In the genomic region with DNA sequence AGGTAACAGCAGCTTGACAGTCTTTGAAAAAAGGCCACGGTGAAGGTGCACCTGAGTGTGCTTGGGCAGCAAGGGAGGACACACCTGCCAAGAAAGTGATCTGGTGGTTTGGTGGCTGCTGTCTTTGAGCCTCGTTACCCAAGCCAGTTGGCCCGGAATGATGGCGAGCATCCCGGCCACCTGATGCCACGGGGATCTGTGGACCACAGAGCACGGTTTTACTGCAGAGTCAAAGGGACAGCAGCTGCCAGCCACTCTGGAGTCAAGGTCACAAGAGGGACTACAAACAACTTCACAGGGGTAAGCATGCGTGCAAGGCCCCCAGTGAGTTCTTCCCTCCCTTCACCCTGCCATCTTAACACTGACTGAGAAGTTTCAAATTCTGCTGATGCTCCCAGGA, we compare ENCODE assay signal across 18 mouse cellular contexts. TPM values are rescaled to one million over a fixed set of nuclear protein-coding genes. Genes with fewer than 3 reads are reported as not detected.
DNase-seq lines count a peak whose midpoint lies in the region; ATAC-seq and TF ChIP-seq lines count a peak whose summit lies in the region.
"Had no signal": no experiment of that assay in that cellular context is flagged by ENCODE, and none has a peak within 500 bp of the region (broad histone marks: within the 10 kb centered on the region; RNA-seq: fewer than 3 reads in every experiment).

No protein-coding gene starts in this region.

- no peak overlapping the region for H3K4me2 ChIP-seq in heart, postnatal 0 days (ENCODE audit: low read depth, low read length)
- H3K4me2 ChIP-seq: embryonic facial prominence, embryonic 15.5 days; hindbrain, embryonic 12.5 days; limb, embryonic 15.5 days had no signal

- no peaks in the 10 kb centered on the region for H3K36me3 ChIP-seq in heart, postnatal 0 days (replicated peaks; ENCODE audit: control insufficient read depth, insufficient read depth, low read length)
- H3K36me3 ChIP-seq in heart, adult 2 months (ENCODE audit: control insufficient read depth, insufficient read depth, low read length) = no peaks in the 10 kb centered on the region
- H3K36me3 ChIP-seq: embryonic facial prominence, embryonic 15.5 days; forebrain, embryonic 10.5 days; hindbrain, embryonic 12.5 days; limb, embryonic 15.5 days; midbrain, embryonic 10.5 days had no signal

- no peak for ATAC-seq in heart, postnatal 0 days (ENCODE audit: insufficient read depth, low read depth)
- ATAC-seq: liver, postnatal 0 days had no signal

- no peak overlapping the region for H3K4me3 ChIP-seq in heart, postnatal 0 days (ENCODE audit: low read depth, low read length)
- no peak overlapping the region for H3K4me3 ChIP-seq in heart, adult 2 months
- no peak overlapping the region for H3K4me3 ChIP-seq in cerebellum, adult 2 months (replicated peaks; ENCODE audit: insufficient read depth, low read depth, low read length)
- H3K4me3 ChIP-seq: embryonic facial prominence, embryonic 15.5 days; forebrain, embryonic 10.5 days; hindbrain, embryonic 12.5 days; limb, embryonic 15.5 days; midbrain, embryonic 10.5 days had no signal

- no peak for DNase-seq in heart, postnatal 0 days (ENCODE audit: low spot score)
- no peak for DNase-seq in heart, adult 2 months
- peak; percentile 34 to 57 for DNase-seq in cerebellum, adult 2 months
- peak; percentile 33 to 42 for DNase-seq in cerebellum, postnatal 36 days
- peak; percentile 43 for DNase-seq in skeletal muscle tissue, adult 2 months (ENCODE audit: low read depth, low spot score)
- no peak for DNase-seq in lung, postnatal 25 days (ENCODE audit: low spot score)
- DNase-seq in urinary bladder, postnatal 36 days (ENCODE audit: low spot score in 2 of 2) = no peak
- DNase-seq in embryo, embryonic 9.5 days (ENCODE audit: extremely low spot score) = no peak
- DNase-seq: adrenal gland, postnatal 10 days; kidney, postnatal 14 days; liver, postnatal 0 days; lung, postnatal 36 days; right cerebral cortex, postnatal 4 days had no signal

- no peaks in the 10 kb centered on the region for H3K27me3 ChIP-seq in heart, postnatal 0 days (ENCODE audit: control insufficient read depth, insufficient read depth, low read length)
- no peaks in the 10 kb centered on the region for H3K27me3 ChIP-seq in heart, adult 2 months (ENCODE audit: control insufficient read depth, insufficient read depth, low read length)
- no peaks in the 10 kb centered on the region for H3K27me3 ChIP-seq in cerebellum, adult 2 months (ENCODE audit: control insufficient read depth, insufficient read depth, low read length)
- H3K27me3 ChIP-seq: embryonic facial prominence, embryonic 15.5 days; hindbrain, embryonic 12.5 days; limb, embryonic 15.5 days had no signal

- TF ChIP-seq CTCF in heart, postnatal 0 days (IDR thresholded peaks at IDR 0.05; ENCODE audit: low read depth) = no peak
- no peak for TF ChIP-seq CTCF in heart, adult 2 months (IDR thresholded peaks at IDR 0.05)
- no peak for TF ChIP-seq CTCF in cerebellum, adult 2 months (IDR thresholded peaks at IDR 0.05; ENCODE audit: borderline replicate concordance, insufficient read depth, low read depth, low read length)

- no peaks in the 10 kb centered on the region for H3K79me2 ChIP-seq in heart, adult 2 months (replicated peaks; ENCODE audit: control insufficient read depth, insufficient read depth, low read length)

- peaks cover 33% of the 10 kb centered on the region for H3K4me1 ChIP-seq in heart, postnatal 0 days (ENCODE audit: control insufficient read depth, insufficient read depth)
- H3K4me1 ChIP-seq in heart, adult 2 months (ENCODE audit: control insufficient read depth, insufficient read depth, low read length) = peaks cover 6% of the 10 kb centered on the region
- peaks cover 13% of the 10 kb centered on the region for H3K4me1 ChIP-seq in cerebellum, adult 2 months (ENCODE audit: control insufficient read depth, insufficient read depth, low read length)
- H3K4me1 ChIP-seq: hindbrain, embryonic 12.5 days had no signal

- WGBS in heart, postnatal 0 days = 71% methylated on average over 8 of the region's 8 CpGs
- WGBS in heart, adult 2 months = 86% methylated on average over 8 of the region's 8 CpGs
- 22% methylated on average over 8 of the region's 8 CpGs for WGBS in cerebellum, adult 2 months

- no peaks in the 10 kb centered on the region for H3K9me3 ChIP-seq in heart, postnatal 0 days (replicated peaks; ENCODE audit: control insufficient read depth, low read length)
- H3K9me3 ChIP-seq: embryonic facial prominence, embryonic 15.5 days; forebrain, embryonic 10.5 days; hindbrain, embryonic 12.5 days; limb, embryonic 15.5 days; midbrain, embryonic 10.5 days had no signal

- H3K27ac ChIP-seq in heart, postnatal 0 days (ENCODE audit: low read depth) = peak overlapping the region; percentile 69; the same call in 1 of the 2 replicates
- H3K27ac ChIP-seq in heart, adult 2 months = no peak overlapping the region
- no peak overlapping the region for H3K27ac ChIP-seq in cerebellum, adult 2 months (ENCODE audit: insufficient read depth, low read length)
- H3K27ac ChIP-seq: embryonic facial prominence, embryonic 15.5 days; forebrain, embryonic 10.5 days; hindbrain, embryonic 12.5 days; limb, embryonic 15.5 days; midbrain, embryonic 10.5 days had no signal

- TF ChIP-seq POLR2A in heart, adult 2 months (IDR thresholded peaks at IDR 0.05; ENCODE audit: insufficient read depth, low read depth, low read length) = no peak
- TF ChIP-seq POLR2A in cerebellum, adult 2 months (IDR thresholded peaks at IDR 0.05; ENCODE audit: borderline replicate concordance, insufficient read depth, low read length) = no peak

- intact Hi-C loops in heart, adult 2 months (cut with DNase I) = no loop called here

- H3K9ac ChIP-seq in heart, postnatal 0 days (replicated peaks; ENCODE audit: low read depth, low read length) = no peak overlapping the region
- no peak overlapping the region for H3K9ac ChIP-seq in heart, adult 2 months (ENCODE audit: low read depth, low read length)
- H3K9ac ChIP-seq: embryonic facial prominence, embryonic 15.5 days; hindbrain, embryonic 12.5 days; limb, embryonic 15.5 days; liver, postnatal 0 days had no signal

- TF ChIP-seq EP300 in heart, postnatal 0 days (IDR thresholded peaks at IDR 0.05; ENCODE audit: low read depth) = no peak
- no peak for TF ChIP-seq EP300 in heart, adult 2 months (IDR thresholded peaks at IDR 0.05; ENCODE audit: insufficient read depth, low read depth, low read length)

RNA-seq across cellular contexts. Expression of a gene that starts 33.9 kb away (rescaled TPM):
- total RNA-seq in heart, postnatal 0 days (2014; rRNA removed; ENCODE audit: low replicate concordance) = 13.8 and 16.4 TPM in 2 replicates
- polyA plus RNA-seq in heart, postnatal 0 days (2015; fragmentation: Nextera tagmentation; extraction: Ambion mirVana) = 7.5 and 7.9 TPM in 2 replicates
- 10 to 100 TPM; 10.0 to 11.3 TPM for total RNA-seq in heart, adult 2 months (2021)
- 12.6 and 14.7 TPM in 2 replicates for polyA plus RNA-seq in heart, adult 2 months (2012; rRNA removed)
- polyA plus RNA-seq in cerebellum, adult 2 months (2012; rRNA removed) = 4.1 and 4.5 TPM in 2 replicates

Comparison
In these comparisons a context has a peak if more than half of its experiments do, and no peak if none do; other contexts are left out.
1. DNase-seq: peak in cerebellum, adult 2 months (2 of 2), cerebellum, postnatal 36 days (2 of 2) and skeletal muscle tissue, adult 2 months (single experiment); none in heart, postnatal 0 days (single experiment), heart, adult 2 months (0 of 2), lung, postnatal 25 days (single experiment), urinary bladder, postnatal 36 days (0 of 2) and embryo, embryonic 9.5 days (single experiment).